Mouse (Mus musculus) heart, embryonic 13.5 days (tissue): ENCODE data around the gene Cyb5r2. TPM values are rescaled to one million over a fixed set of nuclear protein-coding genes. Genes with fewer than 3 reads are reported as not detected.

Source experiments
- polyA plus RNA-seq: library from polyadenylated mRNA; unstranded; fragments of >200 nt; fragmentation: Nextera tagmentation; extraction: Ambion mirVana; gene quantifications from 2 replicates; pipeline ENCODE4 v1.2.1, GENCODE M21; 2015

Gene Cyb5r2
- polyA plus RNA-seq, 1 experiment from 2014 or later: 0.98 TPM

Other genes starting within 250 kb of the Cyb5r2 start
- gene Olfml1, start 190.6 kb downstream of the Cyb5r2 start, polyA plus RNA-seq: 6.4 and 8.5 TPM in 2 replicates
- 5.1 and 5.5 TPM in 2 replicates for gene Ppfibp2, start 162.8 kb downstream of the Cyb5r2 start, polyA plus RNA-seq
- gene 5330417H12Rik, start 132.9 kb downstream of the Cyb5r2 start, polyA plus RNA-seq: not detected in 2 replicates
- not detected in 2 replicates for gene Ovch2, start 43.2 kb upstream of the Cyb5r2 start, polyA plus RNA-seq
- gene Olfr467, start 54.2 kb upstream of the Cyb5r2 start, polyA plus RNA-seq: not detected in 2 replicates
- not detected in 2 replicates for gene Olfr469, start 67.5 kb upstream of the Cyb5r2 start, polyA plus RNA-seq
- gene Olfr470, start 89.5 kb upstream of the Cyb5r2 start, polyA plus RNA-seq: not detected in 2 replicates
- not detected in 2 replicates for gene Olfr472, start 139.9 kb upstream of the Cyb5r2 start, polyA plus RNA-seq
- gene Olfr473, start 172.4 kb upstream of the Cyb5r2 start, polyA plus RNA-seq: not detected in 2 replicates
- not detected in 2 replicates for gene Olfr474, start 196.6 kb upstream of the Cyb5r2 start, polyA plus RNA-seq
- gene Olfr476, start 206.8 kb upstream of the Cyb5r2 start, polyA plus RNA-seq: not detected in 2 replicates
- gene Olfr477, start 228.7 kb upstream of the Cyb5r2 start, polyA plus RNA-seq: not detected in 2 replicates